23 mouse cellular contexts compared by ENCODE assay signal in the genomic region with DNA sequence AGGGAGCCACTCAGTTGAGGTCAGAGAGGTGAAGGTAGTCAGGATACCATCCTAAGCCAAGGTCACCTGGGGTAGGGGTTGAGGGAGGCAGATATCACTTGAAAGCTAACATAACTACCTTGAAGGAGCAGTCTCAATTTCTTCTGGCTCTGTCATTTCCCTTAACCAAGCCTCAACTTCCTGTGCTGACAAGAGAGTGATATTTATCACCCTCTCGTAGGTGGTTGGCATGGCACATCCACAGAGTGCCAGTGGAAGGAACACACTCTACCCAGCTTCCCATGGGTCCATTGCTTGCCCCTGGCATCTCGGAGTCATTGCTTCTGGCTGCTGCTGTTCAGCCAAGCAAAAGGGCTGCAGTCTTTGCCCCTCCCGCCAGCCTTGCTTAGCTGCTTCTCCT. TPM values are rescaled to one million over a fixed set of nuclear protein-coding genes. Genes with fewer than 3 reads are reported as not detected.
A peak's percentile ranks its signal among the peaks of the same experiment; 100 is the strongest.
DNase-seq lines count a peak whose midpoint lies in the region; ATAC-seq lines count a peak whose summit lies in the region.
"Had no signal": no experiment of that assay in that cellular context is flagged by ENCODE, and none has a peak within 500 bp of the region (broad histone marks: within the 10 kb centered on the region; RNA-seq: fewer than 3 reads in every experiment).

No protein-coding gene starts in this region.

- DNase-seq in gastrocnemius, adult 18-20 months (ENCODE audit: low spot score) = peak; percentile 22
- no peak for DNase-seq in gastrocnemius, postnatal 10 days
- DNase-seq in CD4-positive helper T cell, adult 2 months (ENCODE audit: low read depth, low spot score) = peak; percentile 6
- DNase-seq in frontal cortex, postnatal 10 days (ENCODE audit: low spot score in 2 of 2) = no peak
- DNase-seq: adrenal gland, adult 8-10 months; adrenal gland, postnatal 25 days; cerebellum, adult 11-12 months; cerebellum, adult 9-10 months; cerebellum, postnatal 14 days; embryo, embryonic 11 days; gastrocnemius, postnatal 25 days; heart, adult 18-20 months; heart, postnatal 10 days; heart, postnatal 36 days; kidney, adult 18-20 months had no signal

- peak; percentile 61 to 66; a peak in 3 of 4 replicates for ATAC-seq in hematopoietic stem cell, adult 5-6 weeks (replicated peaks in 1 of 2; ENCODE audit: insufficient read depth in 1 of 2, low FRiP score in 2 of 2, low TSS enrichment in 1 of 2, low read depth in 1 of 2, poor library complexity in 2 of 2, severe bottlenecking in 2 of 2)
- ATAC-seq in erythroblast, adult 5-6 weeks (replicated peaks; ENCODE audit: low FRiP score, poor library complexity, severe bottlenecking) = no peak
- ATAC-seq: activated CD4-positive, CD25-positive, alpha-beta regulatory T cell, adult 4 months; forebrain, embryonic 13.5 days; forebrain, embryonic 16.5 days; hindbrain, postnatal 0 days; inflammation-experienced regulatory T-cells, adult 6 months; intestine, embryonic 16.5 days had no signal

RNA-seq across cellular contexts. Expression of a gene that starts 17.8 kb away (rescaled TPM):
- 10 to 100 TPM; 10.6 to 10.7 TPM for total RNA-seq in gastrocnemius, adult 18-20 months (2021)
- total RNA-seq in gastrocnemius, postnatal 10 days (2021) = 1 to 10 TPM; 7.8 to 8.4 TPM
- 0.25 TPM in 1 of 2 replicates, not detected in the other for total RNA-seq in hematopoietic stem cell, adult 5-6 weeks (2017)
- not detected in 2 replicates for total RNA-seq in erythroblast, adult 5-6 weeks (2015; ENCODE audit: low replicate concordance)
- total RNA-seq in erythroblast, adult 5-6 weeks (2017; ENCODE audit: low replicate concordance) = not detected in 2 replicates

RNA-seq across cellular contexts. Expression of a gene that starts 37.3 kb away (rescaled TPM):
- total RNA-seq in gastrocnemius, adult 18-20 months (2021) = 10 to 100 TPM; 43.9 to 70.1 TPM
- total RNA-seq in gastrocnemius, postnatal 10 days (2021) = 100 to 1,000 TPM; 303 to 408 TPM
- total RNA-seq in hematopoietic stem cell, adult 5-6 weeks (2017) = 11.8 and 16.3 TPM in 2 replicates
- 0.63 and 3.5 TPM in 2 replicates for total RNA-seq in erythroblast, adult 5-6 weeks (2015; ENCODE audit: low replicate concordance)
- 2.5 TPM in 1 of 2 replicates, not detected in the other for total RNA-seq in erythroblast, adult 5-6 weeks (2017; ENCODE audit: low replicate concordance)

Comparison
In these comparisons a context has a peak if more than half of its experiments do, and no peak if none do; other contexts are left out.
1. DNase-seq: peak in gastrocnemius, adult 18-20 months (single experiment) and CD4-positive helper T cell, adult 2 months (single experiment); none in gastrocnemius, postnatal 10 days (single experiment) and frontal cortex, postnatal 10 days (0 of 2).
2. RNA of a gene that starts 37.3 kb away (total RNA-seq): 303 to 408 TPM in gastrocnemius, postnatal 10 days; 43.9 to 70.1 TPM in gastrocnemius, adult 18-20 months, 11.8 to 16.3 TPM in hematopoietic stem cell, adult 5-6 weeks and 0.63 to 3.5 TPM in erythroblast, adult 5-6 weeks; every median in the first group is over 4 times any median in the second.